Mouse (Mus musculus) liver, embryonic 16.5 days (tissue): ENCODE results near the gene Fgf15. TPM values are rescaled to one million over a fixed set of nuclear protein-coding genes. Genes with fewer than 3 reads are reported as not detected.

ENCODE experiments used
- ATAC-seq: fragments of 200-750 bp; cut with Nextera tagmentation; 2 replicates; pipeline ENCODE4 v1.8.0; 2017; ENCODE audit warnings: low read depth, mild to moderate bottlenecking, moderate number of reproducible peaks, moderate library complexity
- H3K27ac ChIP-seq: fragments of 300-500 bp; sonication (generic); 2 replicates; pipeline ENCODE4 v1.5.1; 2014; ENCODE audit warnings: mild to moderate bottlenecking, low read length
- H3K27me3 ChIP-seq: fragments of 300-500 bp; sonication (generic); 2 replicates; pipeline ENCODE4 v1.6.1; 2014; ENCODE audit warnings: low read depth, low read length, mixed read lengths; ENCODE audit not compliant: control insufficient read depth, insufficient read depth
- H3K36me3 ChIP-seq: fragments of 300-500 bp; sonication (generic); 2 replicates; pipeline ENCODE4 v1.6.1; 2014; ENCODE audit warnings: mild to moderate bottlenecking; ENCODE audit not compliant: control insufficient read depth, insufficient read depth
- H3K4me1 ChIP-seq: fragments of 300-500 bp; sonication (generic); 2 replicates; pipeline ENCODE4 v1.6.1; 2014; ENCODE audit warnings: low read depth, low read length, mixed read lengths; ENCODE audit not compliant: control insufficient read depth
- H3K4me2 ChIP-seq: fragments of 300-500 bp; sonication (generic); 2 replicates; pipeline ENCODE4 v1.6.1; 2014; ENCODE audit warnings: low read depth, low read length, mixed read lengths
- H3K4me3 ChIP-seq: fragments of 300-500 bp; sonication (generic); 2 replicates; pipeline ENCODE4 v1.5.1; 2014; ENCODE audit warnings: low read depth, mild to moderate bottlenecking, low read length
- H3K9ac ChIP-seq: fragments of 300-500 bp; sonication (generic); 2 replicates; pipeline ENCODE4 v1.6.1; 2014; ENCODE audit warnings: low read depth, low read length
- H3K9me3 ChIP-seq: fragments of 300-500 bp; sonication (generic); replicated peaks from 2 replicates; pipeline ENCODE4 v1.6.1; 2016; ENCODE audit warnings: low read length; ENCODE audit not compliant: control insufficient read depth
- WGBS: fragments of 180-500 bp; shearing (Covaris S2); extraction: QIAGEN DNeasy Blood & Tissue Kit; methylation state at CpG from one replicate; pipeline ENCODE4 v1.1.7; 2014; ENCODE audit not compliant: insufficient replicate concordance; 5-methylcytosine and 5-hydroxymethylcytosine counted together
- polyA plus RNA-seq: library from polyadenylated mRNA; unstranded; fragments of >200 nt; fragmentation: Nextera tagmentation; extraction: Ambion mirVana; gene quantifications from 2 replicates; pipeline ENCODE4 v1.2.1, GENCODE M21; 2015

Fgf15 gene
- polyA plus RNA-seq, 1 experiment from 2014 or later: not detected

DNA sequence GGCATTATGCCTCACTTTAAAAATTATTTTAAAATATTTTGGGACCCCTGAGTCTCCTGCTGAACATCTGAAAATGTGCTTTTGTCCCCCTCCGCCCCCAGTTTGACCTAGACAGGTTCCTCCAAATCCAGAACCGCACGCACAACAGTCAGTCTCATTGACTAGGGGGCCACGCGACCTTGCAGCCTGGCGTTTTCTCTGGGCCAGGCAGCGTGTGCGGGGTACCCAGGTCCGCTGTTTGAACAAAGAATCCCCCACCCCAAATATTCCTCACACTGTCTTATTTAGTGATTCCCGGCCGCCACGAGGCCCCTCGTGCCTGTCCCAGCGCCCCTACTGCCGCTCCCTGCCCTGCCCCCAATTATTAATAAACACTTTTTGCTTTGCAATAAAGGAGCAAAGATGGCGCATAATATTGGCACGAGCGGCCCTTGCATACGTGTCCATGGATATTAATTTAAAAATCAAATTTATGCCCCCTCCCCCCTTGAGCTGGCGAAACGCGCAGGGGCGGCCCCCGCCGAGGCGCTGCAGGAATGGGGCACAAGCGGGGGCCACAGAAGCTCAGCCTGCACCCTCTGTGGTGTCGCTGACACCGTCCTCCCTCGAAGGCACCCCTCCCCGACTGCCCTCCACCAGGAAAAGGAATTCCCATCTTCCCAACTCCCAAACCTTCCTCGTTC is 42.5 kb downstream of the Fgf15 start:
- 1% methylated on average over 32 of the region's 32 CpGs for WGBS
- peaks cover 3% of the 10 kb centered on the region; the same call in 1 of the 2 replicates for H3K36me3 ChIP-seq
- H3K9ac ChIP-seq: peak overlapping the region; percentile 51
- peak overlapping the region; percentile 38 for H3K27ac ChIP-seq
- H3K4me3 ChIP-seq: peak overlapping the region; percentile 60
- H3K27me3 ChIP-seq: peaks cover 62% of the 10 kb centered on the region
- H3K9me3 ChIP-seq: no peaks in the 10 kb centered on the region
- H3K4me1 ChIP-seq: peaks cover 16% of the 10 kb centered on the region
- H3K4me2 ChIP-seq: peak overlapping the region; percentile 72
- ATAC-seq: no peak

- H3K36me3 ChIP-seq: peaks cover 3% of the 10 kb centered on the region; the same call in 1 of the 2 replicates
- H3K9me3 ChIP-seq: no peaks in the 10 kb centered on the region
- peaks cover 65% of the 10 kb centered on the region for H3K27me3 ChIP-seq
- peak within 1 kb of the TSS; percentile 72 for H3K4me2 ChIP-seq
- ATAC-seq: peak; percentile 45
- H3K27ac ChIP-seq: peak within 1 kb of the TSS; percentile 57
- H3K9ac ChIP-seq: peak within 1 kb of the TSS; percentile 51
- peaks cover 16% of the 10 kb centered on the region for H3K4me1 ChIP-seq
- under 1% methylated on average over 39 of the region's 45 CpGs for WGBS
- peak within 1 kb of the TSS; percentile 60 for H3K4me3 ChIP-seq
Measured at GRCm38 (mm10) chr7:144939344-144940002, 43.1 kb downstream of the Fgf15 start, which contains the start of gene Ccnd1. TSS of gene Ccnd1 (minus strand) at chr7:144939925.

DNA sequence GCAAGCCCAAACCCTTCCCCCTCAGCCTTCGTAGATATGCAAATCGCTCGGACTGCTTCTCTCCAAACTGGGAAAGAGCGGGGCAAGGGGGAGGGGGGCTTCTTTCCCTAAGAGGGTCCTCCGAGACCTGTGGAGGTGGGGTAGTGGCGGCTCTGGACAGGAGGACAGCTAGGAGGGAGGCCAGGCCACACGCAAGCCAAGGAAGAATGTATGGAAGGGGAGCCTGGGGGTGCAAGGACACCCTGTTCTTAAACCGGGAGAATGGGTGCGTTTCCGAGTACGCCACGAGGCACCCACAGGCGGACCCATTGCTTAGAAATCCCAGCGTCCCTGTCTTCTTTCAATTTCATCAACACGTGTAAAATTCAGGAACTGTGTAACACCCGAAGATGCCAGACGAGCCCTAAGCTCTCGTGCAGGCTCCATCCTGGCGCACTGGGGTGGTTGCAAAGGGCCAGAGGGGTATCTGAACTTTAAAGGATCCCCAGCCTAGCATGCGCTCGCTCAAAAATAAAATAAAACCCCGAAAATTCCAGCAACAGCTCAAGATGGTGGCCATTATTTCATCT is 43.8 kb downstream of the Fgf15 start:
- peaks cover 3% of the 10 kb centered on the region; the same call in 1 of the 2 replicates for H3K36me3 ChIP-seq
- H3K4me3 ChIP-seq: peak overlapping the region; percentile 60
- H3K9me3 ChIP-seq: no peaks in the 10 kb centered on the region
- ATAC-seq: 0 out of 2 replicates have a peak, but pooled peaks have one; percentile 3
- H3K27ac ChIP-seq: peak overlapping the region; percentile 57; the same call in 1 of the 2 replicates
- H3K4me2 ChIP-seq: peak overlapping the region; percentile 72
- no peak overlapping the region for H3K9ac ChIP-seq
- under 1% methylated on average over 21 of the region's 22 CpGs for WGBS
- peaks cover 65% of the 10 kb centered on the region for H3K27me3 ChIP-seq
- H3K4me1 ChIP-seq: peaks cover 16% of the 10 kb centered on the region

DNA sequence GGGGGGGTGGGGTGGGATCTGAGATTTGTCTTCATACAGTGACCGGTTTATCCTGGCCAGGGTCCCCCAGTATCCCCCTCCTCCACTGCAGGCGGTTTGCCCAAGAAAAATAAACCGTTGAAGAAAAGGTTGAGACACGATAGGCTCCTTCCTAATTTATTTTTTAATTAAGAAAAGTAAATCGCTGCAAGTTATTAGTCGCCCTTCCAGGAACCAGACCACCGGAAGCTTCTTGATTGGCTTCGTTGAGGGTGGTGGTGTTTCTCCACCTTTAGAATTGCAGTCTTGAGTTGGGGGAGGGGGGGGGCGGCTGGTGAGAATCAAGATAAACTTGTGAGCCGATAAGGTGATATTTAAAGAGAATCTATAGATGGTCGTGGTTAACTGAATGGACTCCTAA is 44.3 kb downstream of the Fgf15 start:
- under 1% methylated on average over 11 of the region's 11 CpGs for WGBS
- Histone ChIP-seq H3K9ac (no peak overlapping the region), H3K9me3 (no peaks in the 10 kb centered on the region), H3K27me3 (peaks cover 65% of the 10 kb centered on the region), H3K4me1 (peaks cover 16% of the 10 kb centered on the region), H3K36me3 (peaks cover 3% of the 10 kb centered on the region; the same call in 1 of the 2 replicates), H3K27ac (no peak overlapping the region), H3K4me3 (no peak overlapping the region; the same call in 1 of the 2 replicates), H3K4me2 (peak overlapping the region; percentile 72)
- no peak for ATAC-seq

- H3K27ac ChIP-seq: peak overlapping the region; percentile 71
- H3K4me3 ChIP-seq: peak overlapping the region; percentile 55
- peak; percentile 67 for ATAC-seq
- peak overlapping the region; percentile 72 for H3K4me2 ChIP-seq
- H3K9ac ChIP-seq: peak overlapping the region; percentile 41; the same call in 1 of the 2 replicates
- H3K4me1 ChIP-seq: peaks cover 16% of the 10 kb centered on the region
- H3K9me3 ChIP-seq: no peaks in the 10 kb centered on the region
- H3K27me3 ChIP-seq: peaks cover 65% of the 10 kb centered on the region
- under 1% methylated on average over 39 of the region's 39 CpGs for WGBS
- peaks cover 3% of the 10 kb centered on the region; the same call in 1 of the 2 replicates for H3K36me3 ChIP-seq
Measured at GRCm38 (mm10) chr7:144941242-144941831, 45.0 kb downstream of the Fgf15 start.

DNA sequence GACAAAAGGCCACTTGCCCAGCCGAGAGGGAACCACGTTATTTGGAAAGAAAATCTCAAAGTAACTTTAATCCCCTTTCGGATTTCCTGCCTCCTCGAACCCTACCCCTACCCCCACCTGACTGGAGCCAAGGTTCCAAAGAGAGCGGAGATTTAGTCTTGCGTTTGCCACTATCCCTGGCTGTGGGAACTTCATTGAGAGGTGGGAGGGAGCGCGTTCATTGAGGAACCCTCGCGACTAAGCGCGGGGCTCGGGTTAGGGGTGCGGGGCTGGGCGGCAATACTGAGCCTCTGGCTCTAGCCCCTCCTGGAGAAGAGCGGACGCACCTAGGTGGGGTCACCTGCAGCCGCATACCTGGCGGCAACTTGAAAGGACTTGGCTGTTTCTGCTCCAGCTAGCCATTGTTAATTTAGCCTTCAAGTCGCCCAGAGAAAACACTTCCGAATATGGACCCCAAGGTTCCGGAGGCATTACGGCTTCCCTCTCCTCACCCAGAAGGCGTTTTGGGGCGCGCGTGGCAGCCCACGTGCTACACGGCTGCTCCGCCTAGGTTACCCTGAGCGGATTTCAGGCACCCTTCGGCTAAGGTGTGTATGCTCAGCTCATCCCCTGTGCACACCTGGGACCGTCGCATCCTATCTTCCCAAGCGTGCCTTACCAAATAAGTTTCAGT is 45.9 kb downstream of the Fgf15 start:
- peak overlapping the region; percentile 41 for H3K4me3 ChIP-seq
- WGBS: 1% methylated on average over 35 of the region's 35 CpGs
- no peaks in the 10 kb centered on the region for H3K36me3 ChIP-seq
- H3K9ac ChIP-seq: 0 out of 2 replicates have a peak overlapping the region, but pooled peaks have one; percentile 7
- no peak overlapping the region for H3K27ac ChIP-seq
- peaks cover 16% of the 10 kb centered on the region for H3K4me1 ChIP-seq
- no peaks in the 10 kb centered on the region for H3K9me3 ChIP-seq
- peaks cover 65% of the 10 kb centered on the region for H3K27me3 ChIP-seq
- H3K4me2 ChIP-seq: peak overlapping the region; percentile 58
- no peak for ATAC-seq

GRCm38 (mm10) chr7:144942744-144943135 is 46.4 kb downstream of the Fgf15 start:
- Histone ChIP-seq H3K4me3 (peak overlapping the region; percentile 41), H3K4me1 (peaks cover 16% of the 10 kb centered on the region), H3K27me3 (peaks cover 61% of the 10 kb centered on the region), H3K9ac (no peak overlapping the region), H3K4me2 (peak overlapping the region; percentile 58), H3K27ac (no peak overlapping the region), H3K9me3 (no peaks in the 10 kb centered on the region), H3K36me3 (no peaks in the 10 kb centered on the region)
- WGBS: 2% methylated on average over 20 of the region's 20 CpGs
- ATAC-seq: no peak

DNA sequence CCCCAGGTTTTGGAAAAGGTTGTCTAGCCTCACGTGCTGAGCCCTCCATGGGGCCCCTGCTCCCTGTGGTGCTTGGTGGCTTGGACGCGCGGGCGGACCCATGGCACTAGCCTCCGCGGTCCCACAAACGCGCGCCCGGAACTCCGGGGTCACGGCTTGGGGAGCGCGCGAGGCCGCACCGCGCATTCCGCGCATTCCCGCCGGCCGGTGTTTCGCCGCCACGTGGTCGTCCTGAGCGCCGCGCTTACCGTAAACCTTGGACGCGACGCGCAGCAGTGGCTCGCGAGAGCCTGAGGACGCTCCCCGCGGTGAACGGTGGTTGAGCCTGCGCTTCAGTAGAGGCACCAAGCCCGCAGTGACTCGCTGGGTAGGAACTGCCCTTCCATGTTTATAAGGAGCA is 46.9 kb downstream of the Fgf15 start:
- H3K9ac ChIP-seq: 0 out of 2 replicates have a peak overlapping the region, but pooled peaks have one; percentile 11
- under 1% methylated on average over 45 of the region's 45 CpGs for WGBS
- peak; percentile 35 for ATAC-seq
- H3K9me3 ChIP-seq: no peaks in the 10 kb centered on the region
- no peaks in the 10 kb centered on the region for H3K36me3 ChIP-seq
- H3K4me1 ChIP-seq: peaks cover 16% of the 10 kb centered on the region
- no peak overlapping the region for H3K27ac ChIP-seq
- H3K4me2 ChIP-seq: peak overlapping the region; percentile 58
- H3K27me3 ChIP-seq: peaks cover 56% of the 10 kb centered on the region
- H3K4me3 ChIP-seq: peak overlapping the region; percentile 41
